ENCODE assay signal across 28 mouse cellular contexts in the genomic region with DNA sequence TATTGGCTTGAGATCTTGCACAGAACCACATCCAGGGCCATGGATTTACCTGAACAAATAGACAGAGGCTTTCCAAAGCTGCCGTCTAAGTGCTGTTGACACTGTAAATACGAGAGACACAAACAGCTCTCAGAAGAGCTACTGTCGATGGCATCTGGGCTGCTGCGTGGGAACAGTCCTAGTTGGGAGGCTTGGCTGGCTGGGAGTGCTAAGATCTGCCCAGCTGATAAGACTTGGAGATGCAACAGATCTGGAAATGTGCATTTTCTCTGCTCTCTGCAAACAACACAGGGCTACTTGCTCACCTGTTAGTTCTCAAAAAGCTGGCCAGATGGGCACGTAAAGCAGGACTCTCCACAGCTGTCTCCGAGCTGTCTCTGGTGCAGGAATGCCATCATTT.
"Had no signal": no experiment of that assay in that cellular context is flagged by ENCODE, and none has a peak within 500 bp of the region (broad histone marks: within the 10 kb centered on the region; RNA-seq: fewer than 3 reads in every experiment).

No protein-coding gene starts in this region.

- H3K9me3 ChIP-seq: embryonic facial prominence, embryonic 12.5 days; embryonic facial prominence, embryonic 15.5 days; forebrain, embryonic 10.5 days; forebrain, embryonic 12.5 days; forebrain, embryonic 15.5 days had no signal

- ATAC-seq: forebrain, embryonic 13.5 days; forebrain, embryonic 14.5 days; forebrain, embryonic 15.5 days; forebrain, embryonic 16.5 days; forebrain, postnatal 0 days had no signal

- H3K4me1 ChIP-seq: embryonic facial prominence, embryonic 10.5 days; embryonic facial prominence, embryonic 12.5 days; embryonic facial prominence, embryonic 13.5 days; forebrain, embryonic 10.5 days; forebrain, embryonic 12.5 days; forebrain, embryonic 13.5 days; forebrain, embryonic 15.5 days had no signal

- DNase-seq: cerebellum, adult 2 months; cerebellum, adult 8-10 months; cerebellum, adult 9-10 months; cerebellum, adult 9-11 months; cerebellum, postnatal 10 days; cerebellum, postnatal 14 days; cerebellum, postnatal 25 days; cerebellum, postnatal 36 days; embryo, embryonic 11 days; forebrain, postnatal 0 days; gastrocnemius, adult 2 months; gastrocnemius, postnatal 10 days; gastrocnemius, postnatal 14 days; gastrocnemius, postnatal 25 days; gastrocnemius, postnatal 36 days; heart, adult 11 months; heart, adult 18-20 months had no signal

- H3K36me3 ChIP-seq: embryonic facial prominence, embryonic 10.5 days; embryonic facial prominence, embryonic 12.5 days; embryonic facial prominence, embryonic 13.5 days; embryonic facial prominence, embryonic 15.5 days; forebrain, embryonic 10.5 days; forebrain, embryonic 12.5 days; forebrain, embryonic 15.5 days had no signal

- H3K4me3 ChIP-seq: embryonic facial prominence, embryonic 10.5 days; embryonic facial prominence, embryonic 12.5 days; embryonic facial prominence, embryonic 13.5 days; embryonic facial prominence, embryonic 15.5 days; erythroblast, embryonic 14.5 days; forebrain, embryonic 10.5 days; forebrain, embryonic 12.5 days; forebrain, embryonic 13.5 days; forebrain, embryonic 15.5 days; gastrocnemius, adult 2 months had no signal

- H3K27ac ChIP-seq: embryonic facial prominence, embryonic 10.5 days; embryonic facial prominence, embryonic 12.5 days; embryonic facial prominence, embryonic 13.5 days; embryonic facial prominence, embryonic 15.5 days; forebrain, embryonic 10.5 days; forebrain, embryonic 12.5 days; forebrain, embryonic 13.5 days; forebrain, embryonic 15.5 days; gastrocnemius, adult 2 months had no signal

- H3K9ac ChIP-seq: embryonic facial prominence, embryonic 12.5 days; embryonic facial prominence, embryonic 13.5 days; embryonic facial prominence, embryonic 15.5 days; forebrain, embryonic 12.5 days; forebrain, embryonic 13.5 days; forebrain, embryonic 15.5 days; forebrain, postnatal 0 days had no signal

- H3K27me3 ChIP-seq: embryonic facial prominence, embryonic 12.5 days; embryonic facial prominence, embryonic 13.5 days; embryonic facial prominence, embryonic 15.5 days; forebrain, embryonic 12.5 days; forebrain, embryonic 13.5 days; forebrain, embryonic 15.5 days had no signal

- H3K4me2 ChIP-seq: embryonic facial prominence, embryonic 12.5 days; embryonic facial prominence, embryonic 13.5 days; embryonic facial prominence, embryonic 15.5 days; forebrain, embryonic 12.5 days; forebrain, embryonic 13.5 days; forebrain, embryonic 15.5 days had no signal
